Mouse (Mus musculus): ENCODE results near the gene Ctsz. TPM values are rescaled to one million over a fixed set of nuclear protein-coding genes. Genes with fewer than 3 reads are reported as not detected.
A peak's percentile ranks its signal among the peaks of the same experiment; 100 is the strongest.

Gene Ctsz
- 121 and 125 TPM in 2 replicates for polyA plus RNA-seq (2014; fragmentation: Nextera tagmentation; extraction: Ambion mirVana)

DNA sequence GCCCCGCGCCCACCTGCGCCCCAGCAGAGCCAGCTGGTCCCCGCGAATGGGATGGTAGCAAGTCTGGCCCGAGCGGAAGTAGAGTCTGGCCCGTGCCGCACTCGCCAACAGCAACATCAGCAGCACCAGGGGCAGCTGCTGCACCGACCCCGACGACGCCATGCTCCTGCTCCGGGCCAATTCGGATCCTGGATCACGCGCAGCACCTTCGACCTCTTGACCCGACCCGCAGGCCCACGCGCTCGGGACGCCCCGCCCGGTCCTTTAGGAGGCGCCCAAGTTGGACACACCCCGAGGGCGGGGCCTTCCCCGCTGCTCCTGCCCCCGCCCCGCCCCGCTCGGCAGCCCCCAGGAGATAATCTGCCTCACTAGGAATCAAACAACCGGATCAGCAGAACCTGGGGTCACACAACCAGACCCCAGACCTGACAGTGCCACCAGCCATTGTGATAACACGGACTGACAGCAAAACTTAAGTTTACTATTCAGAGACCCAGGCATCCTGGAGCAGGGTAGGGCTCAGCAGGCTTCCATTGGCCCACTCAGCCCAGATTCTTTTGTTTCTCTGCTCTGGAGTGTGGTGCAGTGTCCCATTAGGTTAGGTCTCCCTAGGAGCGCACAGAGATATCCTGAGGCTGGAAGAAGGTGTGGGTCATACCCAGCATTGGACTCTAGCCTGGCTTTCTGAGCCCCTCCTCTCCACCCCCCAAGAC lies at the start of gene Ctsz:
Ctsz (minus strand) TSS at position 303 of the 713 bp plus-strand sequence.
- H3K27me3 ChIP-seq (ENCODE audit: control insufficient read depth, insufficient read depth, low read length), result no peaks in the 10 kb centered on the region
- H3K27ac ChIP-seq (replicated peaks in 1 of 2; ENCODE audit: control insufficient read depth in 1 of 2, insufficient read depth in 1 of 2, low read depth in 2 of 2, low read length in 2 of 2), result no peak within 1 kb of the TSS; a peak in 1 of 4 replicates
- WGBS, result under 1% methylated on average over 38 of the region's 38 CpGs
- peak; percentile 45; the same call in 1 of the 2 replicates for ATAC-seq (ENCODE audit: insufficient number of reproducible peaks, insufficient read depth, low FRiP score, low read depth)
- H3K9ac ChIP-seq (ENCODE audit: low read length), result peak within 1 kb of the TSS; percentile 77
- H3K9me3 ChIP-seq (ENCODE audit: control insufficient read depth, low read length), result no peaks in the 10 kb centered on the region
- peaks cover 19 to 28% of the 10 kb centered on the region in 2 experiments for H3K4me1 ChIP-seq (ENCODE audit: control insufficient read depth in 2 of 2, insufficient read depth in 2 of 2, low read length in 2 of 2)
- peak within 1 kb of the TSS; percentile 67 to 80 for H3K4me3 ChIP-seq (ENCODE audit: control insufficient read depth in 1 of 2, insufficient read depth in 1 of 2, low read depth in 1 of 2, low read length in 2 of 2)
- H3K36me3 ChIP-seq (ENCODE audit: control insufficient read depth, insufficient read depth, low read length), result peaks cover 8% of the 10 kb centered on the region; the same call in 1 of the 2 replicates
- H3K4me2 ChIP-seq (ENCODE audit: low read length), result peak within 1 kb of the TSS; percentile 91

DNA sequence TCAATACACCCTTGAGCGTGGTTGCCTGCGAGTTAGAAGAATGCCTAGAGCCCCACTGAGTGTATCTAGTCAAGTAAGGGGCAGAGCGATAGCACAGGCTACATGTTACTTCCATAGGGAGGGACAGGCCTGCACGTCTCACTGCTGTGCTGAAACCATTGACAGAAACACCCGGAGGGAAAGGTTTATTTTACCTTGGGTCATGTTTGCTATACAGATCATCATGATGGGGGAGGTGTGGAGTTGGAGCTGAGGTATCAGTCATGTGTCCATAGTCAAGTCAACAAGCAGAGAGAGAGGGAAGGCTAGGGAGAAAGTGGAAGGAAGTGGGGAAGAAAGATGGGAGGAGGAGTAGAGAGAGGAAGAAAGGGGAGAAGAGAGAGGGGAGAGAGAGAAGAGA lies 48.2 kb upstream of the Ctsz start:
- Histone ChIP-seq H3K4me2 (ENCODE audit: low read length) (no peak overlapping the region), H3K4me1 (ENCODE audit: control insufficient read depth in 2 of 2, insufficient read depth in 2 of 2, low read length in 2 of 2) (no peaks in the 10 kb centered on the region), H3K27ac (replicated peaks in 1 of 2; ENCODE audit: control insufficient read depth in 1 of 2, insufficient read depth in 1 of 2, low read depth in 2 of 2, low read length in 2 of 2) (no peak overlapping the region), H3K27me3 (ENCODE audit: control insufficient read depth, insufficient read depth, low read length) (no peaks in the 10 kb centered on the region), H3K9ac (ENCODE audit: low read length) (no peak overlapping the region), H3K4me3 (ENCODE audit: control insufficient read depth in 1 of 2, insufficient read depth in 1 of 2, low read depth in 1 of 2, low read length in 2 of 2) (no peak overlapping the region), H3K9me3 (ENCODE audit: control insufficient read depth, low read length) (no peaks in the 10 kb centered on the region), H3K36me3 (ENCODE audit: control insufficient read depth, insufficient read depth, low read length) (no peaks in the 10 kb centered on the region)
- WGBS, result 75% methylated on average over 5 of the region's 5 CpGs
- ATAC-seq (ENCODE audit: insufficient number of reproducible peaks, insufficient read depth, low FRiP score, low read depth), result no peak

DNA sequence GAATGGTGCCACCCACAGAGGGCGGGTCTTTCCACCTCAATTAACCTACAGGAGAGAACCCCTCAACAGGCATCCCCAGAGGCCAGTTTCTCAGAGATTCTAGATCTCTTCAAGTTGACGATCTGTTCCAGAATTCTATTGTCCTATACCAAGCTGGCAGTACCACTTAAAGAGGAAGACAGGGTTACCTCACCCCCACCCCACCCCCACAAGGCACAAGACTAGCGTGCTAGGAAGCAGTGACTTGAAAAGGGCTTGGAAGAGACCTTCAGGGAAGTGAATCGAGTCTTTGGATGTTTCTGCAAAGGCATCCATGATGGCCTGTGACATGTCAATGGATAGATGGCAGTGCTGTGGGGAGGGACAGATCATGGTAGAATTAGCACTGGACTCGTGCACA lies 39.9 kb upstream of the Ctsz start:
- Histone ChIP-seq H3K4me1 (ENCODE audit: control insufficient read depth in 2 of 2, insufficient read depth in 2 of 2, low read length in 2 of 2) (no peaks in the 10 kb centered on the region), H3K4me2 (ENCODE audit: low read length) (no peak overlapping the region), H3K36me3 (ENCODE audit: control insufficient read depth, insufficient read depth, low read length) (no peaks in the 10 kb centered on the region), H3K9ac (ENCODE audit: low read length) (no peak overlapping the region), H3K4me3 (ENCODE audit: control insufficient read depth in 1 of 2, insufficient read depth in 1 of 2, low read depth in 1 of 2, low read length in 2 of 2) (no peak overlapping the region), H3K27me3 (ENCODE audit: control insufficient read depth, insufficient read depth, low read length) (no peaks in the 10 kb centered on the region), H3K9me3 (ENCODE audit: control insufficient read depth, low read length) (no peaks in the 10 kb centered on the region), H3K27ac (replicated peaks in 1 of 2; ENCODE audit: control insufficient read depth in 1 of 2, insufficient read depth in 1 of 2, low read depth in 2 of 2, low read length in 2 of 2) (no peak overlapping the region)
- ATAC-seq (ENCODE audit: insufficient number of reproducible peaks, insufficient read depth, low FRiP score, low read depth), result no peak
- 67% methylated on average over 5 of the region's 5 CpGs for WGBS

DNA sequence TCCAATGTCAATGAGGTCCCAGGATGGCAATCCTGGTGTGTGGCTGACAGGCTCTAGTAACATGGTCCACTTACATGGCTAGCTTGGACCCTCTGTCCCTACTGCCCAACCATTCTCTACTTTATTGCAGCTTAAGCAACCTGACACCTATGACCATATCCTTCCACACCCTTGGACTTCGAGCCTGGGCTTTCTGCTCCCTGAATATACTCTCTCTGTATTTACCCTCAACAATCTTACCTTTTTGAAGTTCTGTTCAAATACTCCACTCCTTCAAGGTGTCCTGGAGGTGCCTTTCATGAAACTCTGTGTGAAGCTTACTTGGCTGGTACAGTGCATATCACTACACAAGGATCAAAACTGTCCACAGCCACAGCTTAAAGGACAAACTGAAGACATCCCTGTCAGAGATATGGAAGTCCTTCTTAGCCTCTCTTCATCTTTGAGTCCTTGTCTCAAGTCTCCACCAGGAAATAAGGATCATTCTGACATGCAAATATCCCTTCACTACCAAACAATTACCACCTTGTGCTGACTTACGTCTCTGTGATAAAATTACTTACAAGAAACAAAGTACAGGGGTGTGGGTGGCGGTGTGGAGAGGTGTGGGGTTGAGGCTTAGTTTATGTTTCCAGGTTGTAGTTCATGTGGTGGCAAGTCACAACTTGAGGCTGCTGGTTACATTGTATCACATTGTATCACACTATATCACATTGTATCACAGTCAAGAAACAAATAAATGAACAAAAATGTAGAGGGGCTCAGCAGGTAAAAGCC lies 38.9 kb upstream of the Ctsz start:
- Histone ChIP-seq H3K9me3 (ENCODE audit: control insufficient read depth, low read length) (no peaks in the 10 kb centered on the region), H3K27me3 (ENCODE audit: control insufficient read depth, insufficient read depth, low read length) (no peaks in the 10 kb centered on the region), H3K27ac (replicated peaks in 1 of 2; ENCODE audit: control insufficient read depth in 1 of 2, insufficient read depth in 1 of 2, low read depth in 2 of 2, low read length in 2 of 2) (no peak overlapping the region), H3K4me3 (ENCODE audit: control insufficient read depth in 1 of 2, insufficient read depth in 1 of 2, low read depth in 1 of 2, low read length in 2 of 2) (no peak overlapping the region), H3K4me2 (ENCODE audit: low read length) (no peak overlapping the region), H3K9ac (ENCODE audit: low read length) (no peak overlapping the region), H3K36me3 (ENCODE audit: control insufficient read depth, insufficient read depth, low read length) (no peaks in the 10 kb centered on the region), H3K4me1 (ENCODE audit: control insufficient read depth in 2 of 2, insufficient read depth in 2 of 2, low read length in 2 of 2) (peaks cover 0 to 3% of the 10 kb centered on the region in 2 experiments; a peak in 2 of 4 replicates)
- WGBS, result 72% methylated on average over 3 of the region's 3 CpGs
- ATAC-seq (ENCODE audit: insufficient number of reproducible peaks, insufficient read depth, low FRiP score, low read depth), result no peak

GRCm38 (mm10) chr2:174473550-174473927 lies 34.7 kb upstream of the Ctsz start:
- H3K9ac ChIP-seq (ENCODE audit: low read length), result peak overlapping the region; percentile 67
- peaks cover 21% of the 10 kb centered on the region for H3K36me3 ChIP-seq (ENCODE audit: control insufficient read depth, insufficient read depth, low read length)
- WGBS, result 71% methylated on average over 5 of the region's 5 CpGs

DNA sequence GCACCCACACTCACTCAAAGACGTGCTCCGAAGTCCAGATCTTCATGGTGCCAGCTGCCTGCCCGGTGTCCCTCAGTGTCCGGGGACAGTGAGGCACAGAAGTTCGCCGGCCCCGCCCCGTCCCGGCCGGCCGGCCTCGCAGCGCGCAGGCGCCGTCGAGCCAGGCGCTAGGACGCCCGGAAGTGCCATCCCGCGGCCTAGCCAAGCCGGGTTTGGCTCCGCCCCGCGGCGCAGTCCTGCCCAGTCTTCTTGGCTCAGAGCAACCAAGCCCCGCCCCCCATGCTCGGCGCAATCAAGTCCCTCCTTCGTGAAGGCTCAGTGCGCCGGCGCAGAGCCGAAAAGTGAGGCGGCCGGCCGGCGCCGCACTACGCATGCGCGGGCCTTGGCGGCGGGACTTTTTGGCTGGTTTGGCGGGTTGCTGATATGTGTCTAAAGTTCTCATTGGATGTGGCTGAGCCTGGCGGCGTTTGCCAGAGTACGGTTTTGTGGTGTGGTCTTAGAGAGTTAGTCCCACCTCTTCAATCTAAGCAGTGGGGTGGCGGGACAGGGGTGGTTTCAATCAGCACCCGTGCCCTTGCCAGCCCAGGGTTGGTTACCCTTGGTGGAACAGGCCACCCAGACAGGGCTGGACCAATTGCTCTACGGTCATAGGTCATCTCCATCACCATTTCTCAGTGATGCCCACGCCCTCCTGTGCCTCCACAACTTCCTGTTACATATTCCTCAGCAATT lies 34.1 kb upstream of the Ctsz start, which contains the start of gene Prelid3b:
Prelid3b (minus strand) TSS at position 264 of the 732 bp plus-strand sequence.
- H3K4me3 ChIP-seq (ENCODE audit: control insufficient read depth in 1 of 2, insufficient read depth in 1 of 2, low read depth in 1 of 2, low read length in 2 of 2), result peak within 1 kb of the TSS; percentile 76 to 79
- peak within 1 kb of the TSS; percentile 76 to 89 for H3K27ac ChIP-seq (replicated peaks in 1 of 2; ENCODE audit: control insufficient read depth in 1 of 2, insufficient read depth in 1 of 2, low read depth in 2 of 2, low read length in 2 of 2)
- no peaks in the 10 kb centered on the region for H3K9me3 ChIP-seq (ENCODE audit: control insufficient read depth, low read length)
- peak within 1 kb of the TSS; percentile 91 for H3K9ac ChIP-seq (ENCODE audit: low read length)
- peak within 1 kb of the TSS; percentile 87 for H3K4me2 ChIP-seq (ENCODE audit: low read length)
- peaks cover 10 to 22% of the 10 kb centered on the region in 2 experiments; a peak in 3 of 4 replicates for H3K4me1 ChIP-seq (ENCODE audit: control insufficient read depth in 2 of 2, insufficient read depth in 2 of 2, low read length in 2 of 2)
- H3K36me3 ChIP-seq (ENCODE audit: control insufficient read depth, insufficient read depth, low read length), result peaks cover 27% of the 10 kb centered on the region
- no peaks in the 10 kb centered on the region for H3K27me3 ChIP-seq (ENCODE audit: control insufficient read depth, insufficient read depth, low read length)
- peak; percentile 99 for ATAC-seq (ENCODE audit: insufficient number of reproducible peaks, insufficient read depth, low FRiP score, low read depth)
- WGBS, result 1% methylated on average over 47 of the region's 53 CpGs

More at GRCm38 (mm10) chr2:174473550-174473927, 34.7 kb upstream of the Ctsz start:
- Histone ChIP-seq H3K9me3 (ENCODE audit: control insufficient read depth, low read length) (no peaks in the 10 kb centered on the region), H3K4me1 (ENCODE audit: control insufficient read depth in 2 of 2, insufficient read depth in 2 of 2, low read length in 2 of 2) (peaks cover 10 to 22% of the 10 kb centered on the region in 2 experiments; a peak in 3 of 4 replicates), H3K4me2 (ENCODE audit: low read length) (peak overlapping the region; percentile 73), H3K27me3 (ENCODE audit: control insufficient read depth, insufficient read depth, low read length) (no peaks in the 10 kb centered on the region), H3K27ac (replicated peaks in 1 of 2; ENCODE audit: control insufficient read depth in 1 of 2, insufficient read depth in 1 of 2, low read depth in 2 of 2, low read length in 2 of 2) (peak overlapping the region; percentile 46 to 89; a peak in 3 of 4 replicates), H3K4me3 (ENCODE audit: control insufficient read depth in 1 of 2, insufficient read depth in 1 of 2, low read depth in 1 of 2, low read length in 2 of 2) (peak overlapping the region; percentile 76 to 79)
- no peak for ATAC-seq (ENCODE audit: insufficient number of reproducible peaks, insufficient read depth, low FRiP score, low read depth)

GRCm38 (mm10) chr2:174472407-174472806 lies 33.6 kb upstream of the Ctsz start:
- 0 out of 2 replicates have a peak, but pooled peaks have one; percentile 27 for ATAC-seq (ENCODE audit: insufficient number of reproducible peaks, insufficient read depth, low FRiP score, low read depth)
- Histone ChIP-seq H3K4me1 (ENCODE audit: control insufficient read depth in 2 of 2, insufficient read depth in 2 of 2, low read length in 2 of 2) (peaks cover 10 to 22% of the 10 kb centered on the region in 2 experiments; a peak in 3 of 4 replicates), H3K36me3 (ENCODE audit: control insufficient read depth, insufficient read depth, low read length) (peaks cover 33% of the 10 kb centered on the region), H3K4me3 (ENCODE audit: control insufficient read depth in 1 of 2, insufficient read depth in 1 of 2, low read depth in 1 of 2, low read length in 2 of 2) (peak overlapping the region; percentile 76 to 79), H3K27me3 (ENCODE audit: control insufficient read depth, insufficient read depth, low read length) (no peaks in the 10 kb centered on the region), H3K4me2 (ENCODE audit: low read length) (peak overlapping the region; percentile 87), H3K27ac (replicated peaks in 1 of 2; ENCODE audit: control insufficient read depth in 1 of 2, insufficient read depth in 1 of 2, low read depth in 2 of 2, low read length in 2 of 2) (peak overlapping the region; percentile 58 to 76), H3K9me3 (ENCODE audit: control insufficient read depth, low read length) (no peaks in the 10 kb centered on the region), H3K9ac (ENCODE audit: low read length) (peak overlapping the region; percentile 91)
- 4% methylated on average over 30 of the region's 30 CpGs for WGBS
